Mouse (Mus musculus): ENCODE data around the gene Cd320. TPM values are rescaled to one million over a fixed set of nuclear protein-coding genes. Genes with fewer than 3 reads are reported as not detected.
"Not testable (repeated sequence)": the region's sequence is repeated elsewhere in the genome, so short reads cannot be mapped to it uniquely, and the experiment has no call there.

Gene Cd320
- polyA plus RNA-seq, 1 experiment from 2014 or later = 50.8 TPM

GRCm38 (mm10) chr17:33815399-33815798 is 27.5 kb upstream of the Cd320 start:
- WGBS = 89% methylated on average over 6 of the region's 6 CpGs
- Histone ChIP-seq H3K9me3 (no peaks in the 10 kb centered on the region), H3K9ac (no peak overlapping the region), H3K36me3 (replicated peaks) (no peaks in the 10 kb centered on the region), H3K27me3 (replicated peaks) (no peaks in the 10 kb centered on the region), H3K4me3 (no peak overlapping the region), H3K4me1 (peaks cover 26% of the 10 kb centered on the region), H3K27ac (no peak overlapping the region), H3K4me2 (no peak overlapping the region)
- no peak for ATAC-seq (replicated peaks)

GRCm38 (mm10) chr17:33816612-33817011 is 26.3 kb upstream of the Cd320 start:
- Histone ChIP-seq H3K27ac (no peak overlapping the region), H3K9ac (peak overlapping the region; percentile 63; the same call in 1 of the 2 replicates)

GRCm38 (mm10) chr17:33817184-33817968 is 25.5 kb upstream of the Cd320 start:
- H3K4me1 ChIP-seq = peaks cover 29% of the 10 kb centered on the region
- no peaks in the 10 kb centered on the region for H3K27me3 ChIP-seq (replicated peaks)
- peak overlapping the region; percentile 63 for H3K9ac ChIP-seq
- peaks cover 14% of the 10 kb centered on the region for H3K36me3 ChIP-seq (replicated peaks)
- peak overlapping the region; percentile 79 for H3K4me2 ChIP-seq
- peak overlapping the region; percentile 85 for H3K27ac ChIP-seq
- peak; percentile 96 for ATAC-seq (replicated peaks)
- under 1% methylated on average over 82 of the region's 89 CpGs for WGBS
- peak overlapping the region; percentile 58 for H3K4me3 ChIP-seq
- no peaks in the 10 kb centered on the region for H3K9me3 ChIP-seq

More at GRCm38 (mm10) chr17:33816612-33817011, 26.3 kb upstream of the Cd320 start:
- Histone ChIP-seq H3K4me2 (peak overlapping the region; percentile 79), H3K9me3 (no peaks in the 10 kb centered on the region), H3K36me3 (replicated peaks) (peaks cover 7% of the 10 kb centered on the region), H3K4me3 (0 out of 2 replicates have a peak overlapping the region, but pooled peaks have one; percentile 58), H3K27me3 (replicated peaks) (no peaks in the 10 kb centered on the region), H3K4me1 (peaks cover 21% of the 10 kb centered on the region)
- WGBS = 79% methylated on average over 5 of the region's 5 CpGs
- ATAC-seq (replicated peaks) = no peak

GRCm38 (mm10) chr17:33817969-33818643 is 24.8 kb upstream of the Cd320 start:
- H3K27ac ChIP-seq = peak overlapping the region; percentile 85
- peak overlapping the region; percentile 79 for H3K4me2 ChIP-seq
- H3K9me3 ChIP-seq = no peaks in the 10 kb centered on the region
- peak overlapping the region; percentile 58 for H3K4me3 ChIP-seq
- no peaks in the 10 kb centered on the region for H3K27me3 ChIP-seq (replicated peaks)
- peak overlapping the region; percentile 63 for H3K9ac ChIP-seq
- WGBS = 16% methylated on average over 33 of the region's 33 CpGs
- peak; percentile 63 for ATAC-seq (replicated peaks)
- peaks cover 14% of the 10 kb centered on the region for H3K36me3 ChIP-seq (replicated peaks)
- H3K4me1 ChIP-seq = peaks cover 36% of the 10 kb centered on the region

- no peak overlapping the region for H3K9ac ChIP-seq
- H3K27ac ChIP-seq = no peak overlapping the region
- peaks cover 57% of the 10 kb centered on the region for H3K4me1 ChIP-seq
- 86% methylated on average over 1 of the region's 1 CpGs for WGBS
- H3K4me2 ChIP-seq = peak overlapping the region; percentile 12; the same call in 1 of the 2 replicates
- H3K9me3 ChIP-seq = no peaks in the 10 kb centered on the region
- H3K36me3 ChIP-seq (replicated peaks) = peaks cover 18% of the 10 kb centered on the region
- H3K27me3 ChIP-seq (replicated peaks) = no peaks in the 10 kb centered on the region
- ATAC-seq (replicated peaks) = no peak
- no peak overlapping the region for H3K4me3 ChIP-seq
These were observed 20.4 kb upstream of the Cd320 start for GRCm38 (mm10) chr17:33822436-33822959.

- H3K4me3 ChIP-seq = peak overlapping the region; percentile 91
- peaks cover 19% of the 10 kb centered on the region for H3K36me3 ChIP-seq (replicated peaks)
- H3K9ac ChIP-seq = peak overlapping the region; percentile 78
- ATAC-seq (replicated peaks); H3K9me3 ChIP-seq; H3K27me3 ChIP-seq (replicated peaks); H3K27ac ChIP-seq: not testable (repeated sequence)
- H3K4me1 ChIP-seq = peaks cover 54% of the 10 kb centered on the region
- peak overlapping the region; percentile 84 for H3K4me2 ChIP-seq
- WGBS = 86% methylated on average over 8 of the region's 8 CpGs
These were observed 19.7 kb upstream of the Cd320 start for GRCm38 (mm10) chr17:33823171-33823570.

GRCm38 (mm10) chr17:33824084-33824996 is 18.6 kb upstream of the Cd320 start, which contains the start of the genes Rps28 and Ndufa7:
Rps28 (minus strand) TSS chr17:33824562.
Ndufa7 (plus strand) TSS chr17:33824572.
- H3K36me3 ChIP-seq (replicated peaks) = peaks cover 19% of the 10 kb centered on the region
- under 1% methylated on average over 51 of the region's 51 CpGs for WGBS
- H3K9me3 ChIP-seq = no peaks in the 10 kb centered on the region
- peaks cover 49% of the 10 kb centered on the region for H3K4me1 ChIP-seq
- H3K9ac ChIP-seq = peak within 1 kb of the TSS; percentile 78
- peak within 1 kb of the TSS; percentile 84 for H3K4me2 ChIP-seq
- peak within 1 kb of the TSS; percentile 91 for H3K4me3 ChIP-seq
- peak within 1 kb of the TSS; percentile 83 for H3K27ac ChIP-seq
- peak; percentile 94 for ATAC-seq (replicated peaks)
- H3K27me3 ChIP-seq (replicated peaks) = no peaks in the 10 kb centered on the region

GRCm38 (mm10) chr17:33824997-33825330 is 17.9 kb upstream of the Cd320 start:
- not testable (repeated sequence) for ATAC-seq (replicated peaks); H3K9me3 ChIP-seq; H3K27me3 ChIP-seq (replicated peaks)
- peaks cover 49% of the 10 kb centered on the region for H3K4me1 ChIP-seq
- 9% methylated on average over 6 of the region's 6 CpGs for WGBS
- H3K4me3 ChIP-seq = peak overlapping the region; percentile 91
- peaks cover 25% of the 10 kb centered on the region for H3K36me3 ChIP-seq (replicated peaks)
- H3K4me2 ChIP-seq = peak overlapping the region; percentile 75
- peak overlapping the region; percentile 83; the same call in 1 of the 2 replicates for H3K27ac ChIP-seq
- peak overlapping the region; percentile 59 for H3K9ac ChIP-seq

- Histone ChIP-seq H3K9me3 (no peaks in the 10 kb centered on the region), H3K27me3 (replicated peaks) (no peaks in the 10 kb centered on the region), H3K36me3 (replicated peaks) (peaks cover 30% of the 10 kb centered on the region), H3K9ac (peak overlapping the region; percentile 59; the same call in 1 of the 2 replicates), H3K4me1 (peaks cover 49% of the 10 kb centered on the region), H3K27ac (no peak overlapping the region), H3K4me3 (peak overlapping the region; percentile 91), H3K4me2 (peak overlapping the region; percentile 75)
- 87% methylated on average over 8 of the region's 8 CpGs for WGBS
- no peak for ATAC-seq (replicated peaks)
These were observed 17.4 kb upstream of the Cd320 start for GRCm38 (mm10) chr17:33825462-33825861.

- no peak overlapping the region for H3K4me3 ChIP-seq
- no peak overlapping the region for H3K9ac ChIP-seq
- H3K36me3 ChIP-seq (replicated peaks) = peaks cover 30% of the 10 kb centered on the region
- H3K27ac ChIP-seq = no peak overlapping the region
- no peaks in the 10 kb centered on the region for H3K9me3 ChIP-seq
- H3K4me2 ChIP-seq = no peak overlapping the region
- WGBS = 0% methylated on average over 3 of the region's 3 CpGs
- H3K27me3 ChIP-seq (replicated peaks) = no peaks in the 10 kb centered on the region
- peaks cover 46% of the 10 kb centered on the region for H3K4me1 ChIP-seq
- ATAC-seq (replicated peaks) = no peak
These were observed 16.0 kb upstream of the Cd320 start for GRCm38 (mm10) chr17:33826850-33827249.

GRCm38 (mm10) chr17:33828892-33829291 is 14.0 kb upstream of the Cd320 start:
- ATAC-seq (replicated peaks) = no peak
- Histone ChIP-seq H3K27ac (no peak overlapping the region), H3K36me3 (replicated peaks) (peaks cover 35% of the 10 kb centered on the region)

More at GRCm38 (mm10) chr17:33828892-33829291, 14.0 kb upstream of the Cd320 start:
- H3K27me3 ChIP-seq (replicated peaks) = no peaks in the 10 kb centered on the region
- H3K4me2 ChIP-seq = no peak overlapping the region
- 57% methylated on average over 2 of the region's 2 CpGs for whole genome bisulfite sequencing
- H3K4me3 ChIP-seq = no peak overlapping the region
- no peaks in the 10 kb centered on the region for H3K9me3 ChIP-seq
- peaks cover 27% of the 10 kb centered on the region for H3K4me1 ChIP-seq
- no peak overlapping the region for H3K9ac ChIP-seq
